Mouse (Mus musculus): ENCODE data around the gene Epn2. TPM values are rescaled to one million over a fixed set of nuclear protein-coding genes. Genes with fewer than 3 reads are reported as not detected.

Epn2 gene
- total RNA-seq (2021) = 100 to 1,000 TPM; 173 to 185 TPM

DNA sequence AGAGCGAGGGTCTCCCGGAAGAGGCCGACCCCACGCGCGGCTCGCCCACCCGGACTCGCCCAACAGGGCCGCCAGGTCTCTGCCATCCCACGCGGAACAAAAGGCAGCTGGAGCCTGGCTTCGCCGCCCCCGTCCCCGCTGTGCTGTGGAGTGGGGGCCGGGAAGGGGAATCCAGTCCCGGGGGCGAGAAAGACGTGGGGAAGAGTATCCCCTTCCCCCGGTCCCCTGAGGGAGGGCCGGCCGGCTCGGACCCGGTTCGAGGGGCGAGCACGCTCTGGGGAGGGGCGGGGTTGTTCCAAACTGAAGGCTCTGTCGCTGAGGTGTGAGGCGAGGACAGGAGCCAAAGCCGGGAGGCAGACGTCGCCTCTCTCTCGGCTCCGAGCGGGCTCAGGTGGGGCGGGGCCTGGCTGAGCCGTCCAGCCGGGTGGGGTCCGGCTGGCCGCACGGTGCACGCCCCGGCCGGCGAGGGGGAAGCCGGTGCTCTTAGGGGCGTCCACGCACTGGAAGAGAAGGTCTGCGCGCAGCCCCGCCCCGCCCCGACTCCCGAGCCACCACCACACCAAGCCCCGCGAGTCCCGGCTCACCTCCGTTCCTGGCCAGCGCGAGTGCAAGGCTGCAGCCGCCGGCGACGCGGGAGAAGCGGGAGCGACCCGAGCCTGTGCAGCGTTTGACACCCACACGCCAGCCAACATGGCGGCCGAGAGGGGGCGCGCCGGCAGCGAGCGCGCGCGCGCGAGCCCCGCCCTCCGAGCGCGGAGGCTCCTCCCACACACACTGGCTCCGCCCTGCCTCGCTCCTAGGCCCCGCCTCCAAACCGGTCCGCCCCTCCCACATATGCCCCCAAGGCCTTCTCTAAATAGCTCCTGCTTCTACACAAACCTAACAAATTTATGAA lies at the start of gene Epn2:
Gene Epn2 (minus strand): TSS at position 705 of the 895 bp plus-strand sequence.
- DNase-seq (ENCODE audit: extremely low spot score in 1 of 2, low spot score in 1 of 2) = peak; percentile 62 to 70

DNA sequence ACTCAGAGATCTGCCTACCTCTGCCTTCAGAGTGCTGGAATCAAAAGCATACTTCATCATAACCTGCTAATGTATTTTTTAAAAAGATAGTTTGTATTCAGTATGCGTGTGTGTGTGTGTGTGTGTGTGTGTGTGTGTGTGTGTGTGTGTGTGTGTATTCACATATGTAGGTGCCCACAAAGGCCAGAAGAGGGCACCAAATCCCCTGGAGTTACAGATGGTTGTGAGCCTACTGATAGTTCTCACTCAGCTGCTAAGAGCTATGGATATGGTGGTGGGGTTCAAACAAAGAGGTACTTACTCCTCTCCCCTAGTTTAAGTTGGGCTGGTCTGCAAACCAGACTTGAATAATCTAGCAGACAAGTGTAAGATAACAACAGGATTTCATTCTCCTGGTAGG lies 47.0 kb upstream of the Epn2 start:
- DNase-seq (ENCODE audit: extremely low spot score in 1 of 2, low spot score in 1 of 2) = no peak

DNA sequence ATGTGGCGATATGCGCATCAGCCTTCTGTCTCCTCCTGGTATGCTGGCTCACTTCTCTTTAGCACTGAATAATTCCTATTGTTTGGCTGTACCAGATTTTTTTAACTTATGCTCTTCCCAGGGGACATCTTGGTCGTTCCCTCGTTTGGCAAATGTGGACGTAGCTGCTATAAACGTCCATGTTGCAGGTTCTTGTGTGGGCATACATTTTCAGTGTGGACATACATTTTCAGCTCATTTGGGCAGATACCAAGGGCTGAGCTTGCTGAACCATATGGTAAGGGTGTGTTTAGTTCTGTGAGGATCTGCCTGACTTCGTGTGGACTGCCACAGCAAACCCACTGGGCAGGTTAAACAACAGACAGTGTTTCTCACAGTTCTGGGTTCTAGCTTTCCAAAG lies 45.6 kb upstream of the Epn2 start:
- DNase-seq (ENCODE audit: extremely low spot score in 1 of 2, low spot score in 1 of 2) = no peak

DNA sequence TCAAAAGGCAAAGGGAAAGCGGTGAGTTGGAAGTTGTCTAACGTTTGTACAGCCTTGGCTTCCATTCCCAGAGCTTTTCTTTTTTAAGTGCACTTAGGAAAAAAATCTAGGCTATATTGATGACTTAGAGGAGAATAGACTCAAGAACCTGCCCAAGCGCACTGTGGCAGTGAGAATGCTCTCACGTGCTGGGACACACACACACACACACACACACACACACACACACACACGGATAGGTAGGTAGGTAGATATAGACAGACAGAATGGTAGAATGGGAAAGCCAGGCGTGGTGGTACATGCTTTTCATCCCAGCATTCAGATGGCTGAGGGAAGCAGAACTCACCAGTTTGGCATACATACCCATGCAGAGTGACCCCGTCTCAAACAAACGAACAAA lies 41.3 kb upstream of the Epn2 start:
- no peak for DNase-seq (ENCODE audit: extremely low spot score in 1 of 2, low spot score in 1 of 2)

DNA sequence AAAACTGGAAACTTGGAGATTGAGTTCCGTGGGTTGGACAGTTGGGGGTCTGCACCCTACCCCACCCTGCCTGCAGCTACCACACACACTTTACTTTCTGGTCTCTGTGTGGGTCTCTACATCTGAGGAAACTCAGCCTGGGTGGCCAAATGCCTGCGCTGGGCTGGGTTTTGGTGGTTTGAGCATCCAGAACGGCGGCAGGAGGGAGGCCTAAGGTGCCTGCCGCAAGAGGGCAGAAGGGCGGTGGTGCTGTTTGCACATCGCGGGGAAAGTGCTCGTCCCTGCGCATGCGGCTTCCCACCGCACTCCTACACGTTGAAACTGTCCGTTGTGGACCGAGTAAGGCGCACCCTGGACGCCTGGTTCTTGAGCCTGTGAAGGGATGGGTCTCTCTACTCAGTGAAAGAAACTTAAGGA lies 40.8 kb upstream of the Epn2 start:
- peak; percentile 67 to 78 for DNase-seq (ENCODE audit: extremely low spot score in 1 of 2, low spot score in 1 of 2)

DNA sequence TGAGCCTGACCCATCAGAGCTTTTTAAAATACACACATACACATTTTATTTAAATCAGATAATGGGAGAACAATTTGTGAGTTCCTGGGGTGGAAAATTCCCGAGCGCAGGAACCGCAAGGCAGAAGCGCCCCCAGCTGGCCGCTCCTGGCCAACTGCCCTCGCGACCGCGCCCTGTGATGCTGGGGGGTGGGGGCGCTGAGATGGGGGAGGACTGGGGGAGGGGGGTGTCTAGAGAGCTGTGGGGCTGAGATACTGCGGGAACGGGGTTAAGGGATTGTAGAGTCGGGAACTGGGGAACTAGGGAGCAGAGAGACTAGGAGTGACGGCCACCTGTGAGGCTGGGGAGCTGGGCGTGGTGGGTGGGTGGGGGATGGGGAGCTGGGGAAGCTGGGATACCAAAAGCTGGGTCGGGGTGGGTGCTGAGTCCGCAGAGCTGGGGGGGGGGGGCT lies 40.3 kb upstream of the Epn2 start:
- DNase-seq (ENCODE audit: extremely low spot score in 1 of 2, low spot score in 1 of 2) = peak; percentile 67 to 80

DNA sequence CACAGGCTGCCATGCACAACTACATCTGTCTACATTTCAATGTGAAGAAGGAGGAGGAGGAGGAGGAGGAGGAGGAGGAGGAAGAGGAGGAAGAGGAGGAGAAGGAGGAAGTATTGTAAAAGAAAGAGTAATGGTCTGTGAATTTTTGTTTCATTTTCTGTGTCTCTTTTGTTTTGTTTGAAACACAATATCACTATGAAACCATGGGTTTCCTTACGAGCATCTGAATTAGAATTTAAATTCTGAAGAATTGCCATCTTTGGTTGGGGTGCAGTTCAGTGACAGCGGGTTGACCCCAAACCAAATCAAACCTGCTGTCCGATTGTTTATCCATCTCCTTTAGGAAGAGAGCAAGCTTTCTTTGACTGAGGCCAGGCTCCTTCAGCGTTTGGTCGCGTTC lies 39.9 kb upstream of the Epn2 start:
- no peak for DNase-seq (ENCODE audit: extremely low spot score in 1 of 2, low spot score in 1 of 2)

DNA sequence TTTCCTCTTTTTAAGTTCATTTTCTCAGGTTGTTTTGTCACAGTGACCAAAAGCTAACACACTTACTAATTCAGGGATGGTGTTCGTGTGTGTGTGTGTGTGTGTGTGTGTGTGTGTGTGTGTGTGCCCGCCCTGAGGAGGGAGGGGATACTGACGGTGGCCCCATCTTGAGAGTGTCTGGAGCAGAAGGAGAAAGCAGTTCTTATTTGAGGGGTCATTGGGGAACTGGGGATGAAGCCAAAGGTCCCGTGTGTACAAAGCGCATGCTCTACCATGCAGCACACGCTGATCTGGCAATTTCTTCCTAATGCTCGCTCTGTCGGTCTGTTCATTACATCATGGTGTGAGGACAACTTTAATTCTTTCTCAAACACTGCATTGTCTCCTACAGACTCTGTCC lies 39.1 kb upstream of the Epn2 start:
- DNase-seq (ENCODE audit: extremely low spot score in 1 of 2, low spot score in 1 of 2) = no peak

DNA sequence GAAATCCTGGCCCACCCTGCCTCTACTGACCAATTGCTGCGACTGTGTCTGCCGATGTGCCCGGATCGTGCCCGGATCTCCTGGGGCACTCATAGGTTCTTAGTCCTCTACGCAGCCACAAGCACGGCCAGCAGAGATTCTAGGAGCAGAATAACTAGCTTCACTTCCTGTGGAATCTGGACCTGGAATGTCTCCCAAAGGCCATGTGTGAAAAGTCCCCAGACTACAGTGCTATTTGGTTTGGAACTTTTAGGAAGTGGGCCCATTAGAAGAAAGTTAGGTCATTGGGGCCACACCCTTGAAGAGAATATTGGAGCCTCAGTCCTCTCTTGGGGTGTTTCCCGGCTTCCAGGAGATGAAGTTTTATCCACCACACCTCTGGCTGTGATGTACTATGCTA lies 38.6 kb upstream of the Epn2 start:
- no peak for DNase-seq (ENCODE audit: extremely low spot score in 1 of 2, low spot score in 1 of 2)

DNA sequence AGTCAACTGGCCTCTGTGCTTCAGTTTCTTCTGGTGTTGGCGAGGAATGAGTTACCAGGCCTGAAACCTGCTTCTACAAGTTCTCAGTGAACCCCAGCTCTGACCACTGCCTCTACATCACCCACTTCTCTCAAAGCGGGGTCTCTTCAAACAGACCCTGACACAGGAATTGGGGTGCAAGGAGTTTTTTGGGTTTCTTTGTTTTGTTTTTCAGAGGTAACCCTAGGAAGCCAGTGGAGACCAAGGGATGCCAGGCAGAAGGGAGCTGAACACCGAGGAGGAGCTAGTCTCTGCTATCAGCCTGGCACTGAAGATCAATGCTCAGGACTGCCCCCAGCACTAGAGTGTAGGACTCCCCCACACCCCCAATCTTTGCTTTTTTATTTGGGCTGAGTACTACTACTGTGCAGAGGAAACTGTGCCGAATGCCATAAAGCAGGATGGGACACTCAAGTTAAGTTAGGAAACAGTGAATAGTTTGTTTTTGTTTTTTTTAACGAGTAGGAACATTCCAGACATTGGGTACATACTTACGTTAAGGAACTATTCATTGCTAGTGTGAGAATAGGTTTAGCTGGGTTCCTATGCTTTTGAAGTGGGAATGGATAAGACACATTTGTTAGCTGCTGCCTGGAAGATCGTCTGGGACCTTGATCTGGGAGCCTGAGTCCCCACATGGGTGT lies 37.9 kb upstream of the Epn2 start:
- no peak for DNase-seq (ENCODE audit: extremely low spot score in 1 of 2, low spot score in 1 of 2)

DNA sequence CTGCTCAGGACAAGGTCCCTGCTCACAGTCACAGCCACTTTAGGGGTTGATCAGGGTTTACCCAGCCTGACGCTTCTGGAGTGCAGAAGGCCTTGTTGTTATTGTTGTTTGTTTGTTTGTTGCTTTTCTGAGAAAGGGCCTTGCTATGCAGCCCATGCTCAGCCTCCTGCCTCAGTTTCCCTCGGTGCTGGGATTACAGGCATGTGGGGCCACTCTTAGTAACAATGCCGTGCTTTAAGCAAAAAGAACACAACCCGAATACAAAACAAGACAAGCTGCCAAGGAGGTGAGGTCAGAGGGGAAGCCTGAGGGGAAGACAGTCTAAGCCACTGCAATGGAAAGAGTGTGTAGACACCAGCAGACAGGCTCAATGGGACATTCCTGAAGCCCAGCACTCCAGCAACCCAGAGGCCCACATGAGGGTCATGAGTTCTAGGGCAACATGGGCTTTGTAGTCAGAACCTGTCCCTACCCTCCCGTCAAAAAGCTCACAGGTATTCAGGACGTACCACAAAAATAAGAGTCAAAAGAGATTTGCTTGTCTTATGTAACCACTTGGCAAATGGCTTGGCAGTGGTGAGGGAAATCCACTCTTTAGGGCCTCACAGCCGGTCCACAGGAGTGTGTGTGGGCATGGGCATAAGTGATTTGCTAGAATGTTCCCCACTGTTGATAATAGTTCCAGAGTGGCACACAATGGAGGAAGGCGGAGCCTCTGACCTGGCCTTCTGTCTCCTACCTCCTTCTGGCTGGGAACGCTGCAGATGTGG lies 37.2 kb upstream of the Epn2 start:
- no peak for DNase-seq (ENCODE audit: extremely low spot score in 1 of 2, low spot score in 1 of 2)

DNA sequence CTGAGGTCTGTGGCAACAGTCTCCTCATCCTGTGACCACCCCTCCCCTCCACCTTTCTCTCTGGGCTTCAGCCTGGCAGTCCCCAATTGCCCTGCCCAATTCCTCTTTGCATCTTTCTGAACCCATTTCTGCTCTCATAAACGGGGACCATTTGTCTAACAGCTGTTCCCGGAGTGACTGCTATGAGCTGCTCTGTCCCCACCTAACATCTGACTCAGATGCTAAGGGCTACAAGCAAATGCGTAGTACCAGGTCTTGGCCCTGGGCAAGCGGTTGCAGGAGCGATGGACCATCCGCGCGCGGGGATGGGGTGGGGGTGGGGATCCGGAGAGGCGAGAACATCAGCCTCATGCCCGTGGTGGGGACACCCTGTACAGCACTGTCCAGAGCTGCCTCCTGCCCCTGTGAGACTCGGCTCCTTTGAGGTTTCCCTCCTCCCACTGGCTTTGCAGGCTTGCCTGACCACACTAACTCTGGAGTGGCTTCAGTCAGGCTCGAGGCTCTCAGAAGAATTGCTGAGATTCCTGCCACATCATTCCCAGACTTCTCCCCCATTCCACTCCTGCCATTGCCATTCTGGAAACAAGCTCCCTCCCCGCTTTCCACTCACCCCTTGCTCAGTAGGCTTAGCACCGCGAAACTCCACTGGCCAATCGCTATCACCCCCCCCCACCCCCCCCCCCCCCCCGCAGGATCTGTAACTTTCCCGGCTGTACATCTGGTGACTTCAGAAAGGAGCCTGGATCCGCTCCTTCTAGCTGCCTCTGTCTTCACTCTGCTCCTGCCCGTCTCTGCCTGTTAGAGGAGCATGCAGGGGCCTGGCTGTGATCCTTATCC lies 36.4 kb upstream of the Epn2 start:
- no peak for DNase-seq (ENCODE audit: extremely low spot score in 1 of 2, low spot score in 1 of 2)

DNA sequence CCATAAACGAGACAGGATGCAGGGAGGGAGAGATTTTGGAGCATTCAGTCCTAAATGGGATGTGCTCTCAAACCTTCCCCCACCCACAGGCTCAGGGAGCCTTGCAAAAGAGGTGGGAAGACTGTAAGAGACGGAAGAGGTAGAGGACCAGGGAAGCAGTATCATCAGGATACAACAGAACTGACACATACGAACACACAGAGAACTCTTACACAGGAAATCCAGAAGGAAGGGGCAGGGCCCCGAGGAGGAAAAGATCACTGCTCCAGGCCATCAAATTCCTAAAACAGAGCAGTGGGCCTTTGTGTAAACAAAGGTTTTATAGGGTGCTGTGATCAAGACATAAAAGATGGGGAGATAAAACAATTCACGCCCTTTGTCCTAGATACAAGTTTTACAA lies 34.9 kb upstream of the Epn2 start:
- no peak for DNase-seq (ENCODE audit: extremely low spot score in 1 of 2, low spot score in 1 of 2)

DNA sequence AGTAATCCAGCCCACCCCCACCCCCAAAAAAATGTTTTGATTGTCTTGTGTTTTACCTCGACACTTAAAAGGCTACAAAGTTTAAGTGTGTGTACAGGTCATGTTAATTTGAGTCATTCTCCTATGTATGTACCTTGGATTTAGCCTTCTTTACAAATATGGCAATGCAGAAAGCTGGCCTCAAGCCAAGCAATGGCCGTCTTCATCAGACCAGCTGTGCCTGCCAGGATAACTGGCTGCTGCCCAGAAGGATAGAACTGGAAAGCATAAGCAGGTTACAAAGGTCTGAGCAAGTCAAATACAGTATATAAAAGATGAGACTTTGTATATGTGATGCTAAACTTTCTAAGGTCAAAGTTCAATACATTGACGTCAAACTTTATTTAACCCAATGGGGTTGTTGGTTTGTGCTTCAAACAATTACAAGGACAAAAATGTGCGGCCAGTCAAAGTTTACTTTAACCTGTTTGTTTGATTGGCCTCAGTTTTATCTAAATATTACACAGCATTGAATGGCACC lies 32.7 kb upstream of the Epn2 start:
- no peak for DNase-seq (ENCODE audit: extremely low spot score in 1 of 2, low spot score in 1 of 2)

DNA sequence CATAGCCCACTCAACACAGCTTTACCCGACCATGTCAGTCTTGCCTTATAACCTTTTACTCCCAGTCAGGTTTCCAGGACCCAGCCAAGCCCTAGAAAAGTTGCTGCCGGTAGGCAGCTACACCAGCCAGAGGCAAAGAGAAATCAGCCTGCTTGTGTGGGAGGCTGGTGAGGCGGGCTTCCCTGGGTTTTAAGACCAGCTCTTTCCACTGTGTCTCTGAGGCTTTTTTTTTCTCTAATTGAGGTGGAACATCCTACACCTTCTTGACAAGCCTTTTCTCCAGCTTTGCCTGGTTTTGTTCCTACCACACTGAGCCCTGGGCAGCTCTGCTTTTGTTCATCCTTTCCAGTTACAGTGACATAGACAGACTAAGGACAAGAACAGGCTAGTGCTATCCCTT lies 31.7 kb upstream of the Epn2 start:
- DNase-seq (ENCODE audit: extremely low spot score in 1 of 2, low spot score in 1 of 2) = no peak

DNA sequence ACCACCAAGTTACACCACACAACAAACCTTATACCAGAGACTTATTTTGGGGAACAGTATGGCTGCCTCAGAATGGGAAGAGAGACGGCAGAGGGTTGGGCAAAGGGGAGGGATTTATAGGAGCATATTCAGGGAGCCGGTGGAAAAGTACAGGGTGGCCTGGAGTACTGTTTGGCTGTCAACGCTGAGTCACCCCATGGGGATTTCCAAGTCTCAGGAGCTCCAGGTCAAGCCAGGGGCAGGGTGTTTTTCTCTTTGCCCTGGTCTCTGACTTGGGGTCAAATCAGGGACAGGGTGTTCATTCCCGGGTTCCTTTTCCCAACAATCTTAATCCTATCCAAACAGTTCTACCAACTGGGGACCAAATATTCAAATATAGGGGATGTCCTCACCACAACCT lies 28.6 kb upstream of the Epn2 start:
- DNase-seq (ENCODE audit: extremely low spot score in 1 of 2, low spot score in 1 of 2) = no peak

DNA sequence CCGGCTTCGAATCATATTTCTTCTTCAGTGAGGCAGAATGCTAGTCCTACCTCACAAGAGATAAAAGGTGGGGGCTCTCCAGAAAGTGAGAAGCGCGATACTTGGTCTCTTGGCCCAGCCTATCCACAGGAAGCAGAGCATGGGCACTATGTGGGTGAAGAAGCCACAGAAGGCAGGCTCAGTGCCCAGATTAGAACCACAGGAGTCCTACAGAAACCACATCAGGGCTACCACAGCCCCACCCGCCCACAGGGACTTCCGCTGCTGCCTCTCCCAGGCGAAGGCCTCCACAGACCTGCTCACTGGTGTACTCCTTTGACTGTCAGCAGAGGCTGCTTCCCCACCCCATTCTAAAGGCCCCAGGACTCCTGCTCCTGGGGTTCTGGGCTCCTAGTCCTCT lies 23.2 kb upstream of the Epn2 start:
- DNase-seq (ENCODE audit: extremely low spot score in 1 of 2, low spot score in 1 of 2) = no peak

DNA sequence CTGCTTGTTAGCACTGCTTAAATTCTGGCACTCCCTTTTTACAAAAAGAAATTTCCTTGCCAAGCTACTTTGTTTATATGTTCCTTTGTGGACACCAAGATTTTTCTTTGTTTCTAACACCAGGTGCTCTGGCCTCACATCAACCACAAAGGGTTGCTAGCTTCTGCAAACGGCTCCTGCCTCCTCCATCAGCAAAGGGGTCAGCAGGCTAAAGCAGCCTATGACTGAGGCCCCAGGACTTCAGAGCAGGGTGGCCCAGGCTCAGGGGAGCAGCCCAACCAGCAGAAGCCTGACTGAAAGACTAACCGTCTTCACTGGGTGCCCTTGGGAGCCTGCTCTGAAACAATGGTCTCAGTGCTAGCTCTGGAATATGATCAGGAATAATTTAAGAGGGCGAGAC lies 22.0 kb upstream of the Epn2 start:
- no peak for DNase-seq (ENCODE audit: extremely low spot score in 1 of 2, low spot score in 1 of 2)

DNA sequence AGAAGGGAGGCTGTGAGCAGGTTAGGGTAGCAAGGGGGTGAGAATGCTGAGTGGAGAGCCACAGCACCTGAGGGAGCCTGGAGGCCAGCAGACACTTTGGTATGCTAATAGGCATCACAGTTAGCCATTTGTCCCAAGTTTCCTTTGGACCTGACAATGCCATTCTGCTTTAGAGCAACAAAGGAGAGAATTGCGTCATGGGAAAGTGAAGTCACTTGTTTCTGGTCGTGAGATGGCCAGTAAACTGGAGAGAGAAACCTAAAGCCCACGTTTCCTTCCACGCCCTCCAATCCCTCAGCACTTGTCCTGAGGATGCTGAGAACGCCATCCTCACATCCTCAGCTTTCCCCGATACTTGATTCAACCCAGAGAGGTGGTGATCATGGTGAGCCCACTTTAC lies 18.9 kb upstream of the Epn2 start:
- no peak for DNase-seq (ENCODE audit: extremely low spot score in 1 of 2, low spot score in 1 of 2)

DNA sequence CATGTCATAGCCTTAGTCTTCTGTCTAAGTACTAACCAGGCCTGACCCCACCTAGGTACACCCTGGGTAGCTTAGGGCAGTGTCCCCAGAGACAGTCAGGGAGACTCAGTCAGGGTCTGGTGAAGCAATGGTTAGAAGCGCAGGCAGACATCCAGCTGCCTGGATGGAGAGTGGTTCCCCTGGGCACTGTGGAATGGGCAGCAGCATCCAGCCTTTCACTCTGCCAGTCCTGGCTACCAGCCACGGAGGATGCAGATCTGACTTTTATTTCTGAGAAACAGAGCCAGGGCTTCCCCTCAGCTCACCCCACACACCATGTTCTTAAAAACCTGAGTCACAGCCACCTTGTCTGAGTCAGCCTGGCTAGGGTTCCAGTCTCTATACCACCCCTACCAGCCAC lies 18.0 kb upstream of the Epn2 start:
- DNase-seq (ENCODE audit: extremely low spot score in 1 of 2, low spot score in 1 of 2) = no peak
